25 mouse cellular contexts compared by ENCODE assay signal in genomic region chr17:38481984-38482383, GRCm38 (mm10).
"Had no signal": no experiment of that assay in that cellular context is flagged by ENCODE, and none has a peak within 500 bp of the region (broad histone marks: within the 10 kb centered on the region; RNA-seq: fewer than 3 reads in every experiment).

No protein-coding gene starts in this region.

- H3K9ac ChIP-seq: embryonic facial prominence, embryonic 12.5 days; embryonic facial prominence, embryonic 13.5 days; embryonic facial prominence, embryonic 15.5 days; forebrain, embryonic 12.5 days; forebrain, embryonic 13.5 days; forebrain, embryonic 15.5 days; forebrain, postnatal 0 days had no signal

- DNase-seq: cerebellum, adult 9-10 months; cerebellum, adult 9-11 months; cerebellum, postnatal 10 days; cerebellum, postnatal 14 days; cerebellum, postnatal 25 days; cerebellum, postnatal 36 days; embryo, embryonic 11 days; forebrain, postnatal 0 days; gastrocnemius, adult 2 months; gastrocnemius, postnatal 10 days; gastrocnemius, postnatal 14 days; gastrocnemius, postnatal 25 days; gastrocnemius, postnatal 36 days; heart, adult 11 months; heart, adult 18-20 months; heart, adult 2 months had no signal

- H3K4me1 ChIP-seq: embryonic facial prominence, embryonic 10.5 days; embryonic facial prominence, embryonic 12.5 days; embryonic facial prominence, embryonic 13.5 days; embryonic facial prominence, embryonic 15.5 days; forebrain, embryonic 10.5 days; forebrain, embryonic 12.5 days; forebrain, embryonic 13.5 days; forebrain, embryonic 15.5 days had no signal

- H3K27me3 ChIP-seq: embryonic facial prominence, embryonic 12.5 days; embryonic facial prominence, embryonic 13.5 days; embryonic facial prominence, embryonic 15.5 days; forebrain, embryonic 12.5 days; forebrain, embryonic 13.5 days; forebrain, embryonic 15.5 days had no signal

- H3K27ac ChIP-seq: embryonic facial prominence, embryonic 10.5 days; embryonic facial prominence, embryonic 12.5 days; embryonic facial prominence, embryonic 13.5 days; embryonic facial prominence, embryonic 15.5 days; forebrain, embryonic 10.5 days; forebrain, embryonic 12.5 days; forebrain, embryonic 13.5 days; forebrain, embryonic 15.5 days; gastrocnemius, adult 2 months; heart, adult 2 months had no signal

- H3K36me3 ChIP-seq: embryonic facial prominence, embryonic 10.5 days; embryonic facial prominence, embryonic 12.5 days; embryonic facial prominence, embryonic 13.5 days; embryonic facial prominence, embryonic 15.5 days; forebrain, embryonic 10.5 days; forebrain, embryonic 12.5 days; forebrain, embryonic 15.5 days had no signal

- H3K4me3 ChIP-seq: embryonic facial prominence, embryonic 10.5 days; embryonic facial prominence, embryonic 12.5 days; embryonic facial prominence, embryonic 13.5 days; embryonic facial prominence, embryonic 15.5 days; erythroblast, embryonic 14.5 days; forebrain, embryonic 10.5 days; forebrain, embryonic 12.5 days; forebrain, embryonic 13.5 days; forebrain, embryonic 15.5 days; gastrocnemius, adult 2 months; heart, adult 2 months had no signal
